Mouse (Mus musculus) common myeloid progenitor, adult 5-6 weeks (primary cell): ENCODE measurements around the gene Kif21b. TPM values are rescaled to one million over a fixed set of nuclear protein-coding genes. Genes with fewer than 3 reads are reported as not detected.

Experiments
- ATAC-seq: replicated peaks from 2 replicates; pipeline ENCODE4 v1.8.0; 2016; ENCODE audit warnings: low read depth, mild to moderate bottlenecking, moderate TSS enrichment, inconsistent platforms; ENCODE audit not compliant: poor library complexity, severe bottlenecking
- total RNA-seq: library from RNA; stranded (forward); fragments of 200-1000, 187-1606 nt; gene quantifications from 2 replicates; pipeline ENCODE4 v1.2.3, GENCODE M21; 2017

Kif21b gene
- total RNA-seq, 1 experiment from 2014 or later, result 13.4 TPM

DNA sequence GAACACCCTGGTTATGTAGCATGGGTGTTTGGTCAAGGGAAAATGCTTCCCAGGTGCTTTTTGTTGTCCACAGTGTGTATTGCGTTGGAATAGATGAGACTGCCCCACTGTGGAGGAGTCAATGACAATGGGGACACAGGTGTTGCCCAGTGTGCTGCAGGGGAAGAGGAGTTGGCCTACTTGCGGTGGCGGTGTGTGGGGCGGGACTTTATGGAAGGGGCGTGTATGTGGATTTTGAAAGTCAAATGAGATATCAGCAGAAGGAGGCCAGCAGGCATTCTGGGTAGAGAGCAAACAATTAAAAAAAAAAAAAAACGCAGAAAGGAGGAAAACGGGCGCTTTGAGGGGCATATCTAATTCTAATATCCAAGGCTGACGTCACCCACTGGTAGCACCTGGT is 18.5 kb downstream of the Kif21b start:
- no peak for ATAC-seq

DNA sequence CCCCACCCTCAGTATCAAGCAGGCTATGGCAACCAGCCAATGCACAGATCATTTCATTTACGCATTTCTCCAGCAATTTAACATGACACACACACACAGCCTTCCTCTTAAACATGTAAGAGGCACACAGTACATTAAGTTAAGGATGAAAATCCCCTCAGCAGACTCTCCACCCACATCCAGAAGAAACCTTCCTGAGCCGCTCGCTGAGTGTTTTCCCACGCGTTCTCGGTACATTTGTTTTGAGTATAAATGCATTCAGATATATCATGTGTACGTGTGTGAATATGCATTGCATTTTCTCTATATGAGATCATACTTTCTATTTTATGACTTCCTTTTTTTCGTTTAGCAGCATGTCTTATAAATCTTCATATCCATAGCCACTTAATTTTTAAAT is 20.2 kb downstream of the Kif21b start:
- ATAC-seq, result no peak

DNA sequence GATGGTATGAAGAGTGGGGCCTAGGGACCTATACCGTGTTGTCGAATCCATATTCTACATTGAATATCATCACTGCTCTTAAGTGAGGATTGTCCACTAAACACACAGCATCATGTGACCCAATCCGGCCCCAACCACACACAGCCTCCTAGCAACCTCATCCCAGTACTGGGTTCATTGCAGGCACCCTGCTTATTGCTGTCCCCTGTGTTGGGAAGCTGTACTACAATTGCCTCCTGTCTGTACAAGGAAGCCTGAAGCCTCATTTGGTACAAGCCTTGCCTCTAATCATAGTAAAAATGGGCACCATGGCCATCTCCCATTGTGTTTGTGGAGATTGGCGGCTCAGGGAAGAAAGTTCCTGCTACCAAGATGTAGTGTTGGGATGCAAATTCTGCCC is 25.1 kb downstream of the Kif21b start:
- no peak for ATAC-seq

DNA sequence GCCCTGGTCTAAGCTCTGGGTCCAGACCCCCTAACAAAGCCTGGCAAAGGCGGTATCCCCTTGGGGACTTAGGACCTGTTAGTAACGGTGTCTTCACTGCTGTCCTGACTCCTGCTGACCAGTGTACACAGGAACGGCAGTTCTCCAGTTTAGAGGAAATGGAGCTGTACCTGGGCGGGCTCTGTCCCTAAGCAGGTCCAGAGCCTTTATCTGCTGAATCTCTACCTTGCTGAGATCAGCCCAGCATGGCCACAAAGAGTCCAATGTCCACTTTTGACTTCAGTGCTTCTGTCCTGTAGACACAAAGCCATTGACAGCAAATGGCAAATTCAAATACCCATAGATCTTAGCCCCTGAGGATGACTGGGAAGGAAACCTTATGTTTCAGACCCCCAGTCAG is 25.8 kb downstream of the Kif21b start:
- ATAC-seq, result no peak

- ATAC-seq, result no peak
Measured at GRCm38 (mm10) chr1:136159830-136160229, 28.6 kb downstream of the Kif21b start.

DNA sequence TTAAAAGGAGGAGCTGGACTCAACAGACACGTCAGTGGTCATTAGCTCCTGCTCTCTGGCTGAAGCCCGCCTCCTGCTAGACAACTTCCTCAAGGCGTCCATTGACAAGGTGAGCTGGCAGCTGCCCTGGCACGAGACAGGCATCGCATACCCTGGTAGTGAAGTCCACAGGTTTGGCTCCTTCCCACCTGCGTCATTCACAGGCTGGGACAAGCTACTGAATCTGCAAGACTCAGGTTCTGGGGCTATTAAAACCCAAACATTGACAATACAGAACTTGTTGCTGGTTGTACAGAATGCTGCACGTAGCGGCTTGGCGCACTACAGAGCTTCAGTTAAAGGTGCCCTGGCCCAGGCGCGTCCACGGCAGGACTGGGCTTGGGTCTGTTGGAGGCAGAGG is 29.1 kb downstream of the Kif21b start:
- ATAC-seq, result no peak

DNA sequence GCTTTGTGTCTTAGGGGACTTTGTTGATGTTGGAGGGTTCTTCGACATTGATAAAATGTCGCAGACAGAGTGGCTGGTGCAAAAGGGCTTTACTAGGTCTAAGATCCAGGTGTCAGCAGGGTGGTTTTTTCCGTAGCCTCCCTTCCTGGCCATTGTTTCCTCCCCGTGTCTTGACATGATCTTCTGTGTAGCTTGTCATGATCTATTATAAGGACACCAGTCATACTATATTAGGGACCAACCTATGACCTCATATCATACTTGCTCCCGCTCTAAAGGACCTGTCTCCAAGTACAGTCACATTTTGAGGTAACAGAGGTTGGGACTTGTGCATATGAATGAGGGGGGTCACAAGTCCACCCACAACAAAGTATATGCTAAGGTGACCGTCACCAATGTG is 29.7 kb downstream of the Kif21b start:
- ATAC-seq, result no peak

GRCm38 (mm10) chr1:136161333-136161921 is 30.2 kb downstream of the Kif21b start:
- ATAC-seq, result no peak

- no peak for ATAC-seq
Measured at GRCm38 (mm10) chr1:136165436-136165835, 34.2 kb downstream of the Kif21b start.

GRCm38 (mm10) chr1:136167657-136168056 is 36.5 kb downstream of the Kif21b start:
- no peak for ATAC-seq

- peak; percentile 80 for ATAC-seq
Measured at GRCm38 (mm10) chr1:136170109-136170508, 38.9 kb downstream of the Kif21b start.

GRCm38 (mm10) chr1:136172696-136173095 is 41.5 kb downstream of the Kif21b start:
- ATAC-seq, result no peak

DNA sequence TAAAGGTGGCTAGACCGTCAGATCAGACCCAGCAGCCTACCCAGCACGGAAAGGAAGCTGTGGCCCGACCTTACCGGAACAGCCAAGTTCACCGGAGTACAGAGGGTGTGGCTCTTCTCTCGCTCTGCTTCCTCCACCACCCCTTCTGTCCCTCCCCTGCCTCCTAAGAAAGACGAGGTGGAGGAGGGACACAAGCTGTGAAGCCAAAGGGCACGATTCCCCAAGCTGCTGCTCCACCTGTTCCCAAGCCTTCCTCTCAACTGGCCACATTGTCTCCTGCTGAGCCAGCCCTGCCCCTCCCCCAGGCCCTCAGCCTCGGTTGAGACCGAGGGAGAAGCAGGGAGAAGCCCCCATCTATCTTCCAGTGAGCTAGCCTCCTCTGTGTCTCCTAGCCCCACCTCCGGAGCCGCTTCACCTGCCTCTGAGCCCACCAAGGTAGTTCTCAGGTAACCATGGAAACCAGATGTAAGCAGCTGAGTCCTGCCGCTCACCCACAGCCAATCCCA is 43.0 kb downstream of the Kif21b start:
- peak; percentile 51 for ATAC-seq

- peak; percentile 41 for ATAC-seq
Measured at GRCm38 (mm10) chr1:136175183-136175582, 44.0 kb downstream of the Kif21b start.

DNA sequence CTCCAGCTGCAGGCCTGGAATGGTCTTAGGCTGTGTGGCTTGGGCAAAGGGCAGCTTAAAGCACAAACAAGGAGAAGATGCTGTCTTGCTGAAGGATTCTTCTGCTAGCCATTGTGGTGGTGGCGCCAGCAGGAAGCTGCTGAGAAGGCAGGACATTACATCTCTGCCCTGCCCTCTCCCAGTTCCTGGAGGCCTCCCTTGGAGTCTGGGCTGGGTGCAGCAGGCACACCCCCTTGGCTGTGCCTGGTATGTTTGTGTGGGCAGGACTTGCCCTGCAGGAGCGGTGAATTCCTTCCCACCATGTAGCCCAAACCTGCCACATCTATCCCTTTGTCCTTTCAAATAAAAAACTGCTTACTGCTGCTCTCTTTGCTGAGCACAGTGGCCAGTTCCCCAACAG is 45.9 kb downstream of the Kif21b start:
- no peak for ATAC-seq

- peak; percentile 27 for ATAC-seq
Measured at GRCm38 (mm10) chr1:136178741-136179140, 47.6 kb downstream of the Kif21b start.

- ATAC-seq, result peak; percentile 64
Measured at GRCm38 (mm10) chr1:136179511-136180001, 48.4 kb downstream of the Kif21b start.

DNA sequence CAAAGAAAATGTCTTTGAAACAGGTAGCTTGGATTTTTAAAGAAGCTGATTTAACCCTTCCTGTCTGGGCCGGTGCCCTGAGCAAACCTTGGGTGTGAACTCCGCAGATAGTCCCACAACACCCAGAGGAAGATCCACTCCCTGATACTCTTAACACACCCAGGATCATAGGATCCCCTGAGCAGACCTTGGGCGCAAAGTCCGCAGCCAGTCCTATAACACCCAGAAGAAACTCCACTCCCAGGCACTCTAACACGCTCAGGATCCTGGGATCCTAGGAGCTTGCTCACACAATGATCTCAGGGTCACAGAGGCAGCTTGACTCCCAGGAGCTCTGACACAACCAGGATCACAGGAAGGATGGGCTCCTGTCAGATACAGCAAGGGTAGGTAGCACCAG is 58.8 kb downstream of the Kif21b start:
- no peak for ATAC-seq

DNA sequence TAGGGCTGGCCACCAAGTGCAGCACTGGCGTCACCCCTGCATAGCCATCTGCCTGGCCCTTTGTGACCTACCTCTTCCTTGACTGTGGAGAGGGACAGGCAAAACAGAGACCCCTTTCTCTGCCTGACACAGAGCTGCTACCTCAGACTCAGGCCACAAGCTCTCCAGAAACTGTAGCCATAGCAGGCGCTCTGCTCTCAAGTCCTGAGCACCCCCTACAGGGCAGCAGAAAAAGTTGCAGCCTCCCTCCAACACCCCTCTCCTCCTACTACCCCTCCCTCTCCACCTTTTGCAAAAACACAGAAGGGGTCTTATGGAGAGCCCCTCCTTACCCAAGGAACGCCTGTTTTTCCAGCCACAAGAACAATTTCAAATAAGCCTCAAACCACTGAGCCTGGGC is 81.6 kb downstream of the Kif21b start, which contains the start of gene Mroh3:
Mroh3 (minus strand) TSS at position 26 of the 400 bp plus-strand sequence.
- ATAC-seq, result peak; percentile 97

DNA sequence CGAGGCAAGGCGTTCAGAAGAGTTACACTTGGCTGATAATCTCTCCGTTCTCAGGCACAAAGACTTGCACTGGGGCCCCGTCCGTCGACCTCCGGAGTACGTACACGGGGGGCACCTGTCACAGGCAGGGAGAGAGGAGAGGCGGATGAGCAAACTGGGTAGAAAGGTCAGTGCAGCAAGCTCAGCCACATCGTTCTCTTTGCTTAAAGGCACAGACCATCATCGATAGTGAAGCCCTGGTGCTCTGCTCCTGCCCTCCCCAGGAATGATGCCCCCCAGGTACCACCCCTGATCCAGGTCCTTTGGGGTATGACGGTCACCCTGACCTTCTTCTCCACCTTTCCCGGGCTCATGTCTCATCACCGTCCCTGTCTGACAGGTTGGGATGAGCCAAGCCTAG is 83.1 kb downstream of the Kif21b start:
- no peak for ATAC-seq

DNA sequence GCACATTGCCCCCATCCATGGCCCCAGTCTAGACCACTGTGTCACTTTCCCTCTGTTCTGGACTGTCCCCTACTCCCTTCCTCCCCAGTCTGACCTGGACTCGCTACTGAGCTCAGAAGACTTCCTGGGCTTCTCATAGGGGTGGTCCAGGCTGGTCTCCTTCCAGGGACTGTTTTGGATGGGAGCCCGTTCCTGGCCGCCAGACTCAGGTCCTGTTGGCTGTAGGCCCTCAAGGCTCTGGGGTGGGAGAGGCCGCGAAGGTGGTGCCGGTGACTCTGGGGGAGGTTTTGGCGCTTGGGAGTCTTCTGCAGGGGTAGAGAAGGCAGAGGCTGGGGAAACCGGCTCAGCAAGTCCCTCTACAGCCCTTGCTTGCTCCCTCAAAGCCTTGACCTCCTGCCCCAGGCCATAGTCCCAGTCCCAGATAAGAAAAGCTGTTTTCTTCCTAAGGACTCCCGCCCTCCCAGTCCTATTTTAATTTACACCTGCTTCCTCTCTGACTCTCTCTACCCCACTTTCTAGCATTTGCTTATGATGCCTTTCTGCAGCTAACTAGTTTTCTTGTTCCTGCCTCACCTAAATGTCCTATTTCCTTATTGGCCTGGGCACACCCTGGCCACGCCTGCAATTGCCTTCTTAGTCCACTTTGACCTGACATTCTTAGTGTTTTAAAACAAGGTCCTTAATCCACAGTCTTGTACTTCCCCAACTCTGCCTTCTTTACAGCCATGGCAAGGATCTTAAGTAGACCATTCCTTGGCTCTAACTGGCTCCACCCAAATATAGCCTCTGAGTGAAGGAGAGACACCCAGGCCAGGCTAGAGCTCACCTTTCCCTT is 89.1 kb downstream of the Kif21b start:
- ATAC-seq, result no peak
